Mouse (Mus musculus): Measurements from ENCODE around the gene Gpr162.

Gpr162 gene

DNA sequence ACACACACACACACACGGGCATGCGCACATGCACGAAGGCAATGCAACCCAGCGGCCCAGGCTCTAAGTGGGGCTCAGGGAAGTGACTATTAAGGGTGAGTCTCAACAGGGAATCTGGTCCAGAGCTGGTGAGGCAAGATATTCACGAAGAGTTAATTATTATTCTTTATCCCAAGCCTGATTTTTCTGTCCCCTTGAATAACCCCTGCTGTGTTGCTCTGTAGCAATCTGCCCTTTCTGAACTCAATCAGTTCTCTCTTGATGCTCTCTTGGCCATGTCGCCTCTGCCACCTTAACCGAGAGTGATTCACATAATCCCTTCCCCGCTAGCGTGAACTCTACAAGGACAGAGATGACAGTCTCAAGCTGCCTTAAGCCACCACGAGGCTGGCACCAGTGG lies 19.6 kb upstream of the Gpr162 start:
- DNase-seq (ENCODE audit: low spot score in 2 of 2): no peak

GRCm38 (mm10) chr6:124881821-124882220 lies 18.0 kb upstream of the Gpr162 start:
- no peak for DNase-seq (ENCODE audit: low spot score in 2 of 2)

DNA sequence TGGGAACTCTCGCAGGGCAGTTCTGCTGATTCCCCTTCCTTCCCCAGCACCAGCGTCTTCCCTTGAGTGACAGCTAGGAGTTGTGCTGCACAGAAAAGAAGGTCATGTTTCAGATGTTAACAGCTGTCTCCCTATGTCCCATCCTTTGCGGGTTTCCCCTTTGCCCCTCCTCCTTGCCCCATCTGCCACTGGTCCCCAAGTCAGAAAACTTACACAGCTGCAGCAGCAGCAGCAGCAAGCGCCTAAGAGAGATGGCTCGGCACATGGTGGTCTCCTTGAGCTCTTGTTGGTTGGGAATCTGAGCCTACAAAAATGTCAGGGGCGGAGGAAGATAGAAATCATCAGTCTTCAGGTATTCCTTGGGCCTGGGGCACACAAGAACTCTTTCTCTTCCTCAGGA lies 15.6 kb upstream of the Gpr162 start:
- no peak for DNase-seq (ENCODE audit: low spot score in 2 of 2)

DNA sequence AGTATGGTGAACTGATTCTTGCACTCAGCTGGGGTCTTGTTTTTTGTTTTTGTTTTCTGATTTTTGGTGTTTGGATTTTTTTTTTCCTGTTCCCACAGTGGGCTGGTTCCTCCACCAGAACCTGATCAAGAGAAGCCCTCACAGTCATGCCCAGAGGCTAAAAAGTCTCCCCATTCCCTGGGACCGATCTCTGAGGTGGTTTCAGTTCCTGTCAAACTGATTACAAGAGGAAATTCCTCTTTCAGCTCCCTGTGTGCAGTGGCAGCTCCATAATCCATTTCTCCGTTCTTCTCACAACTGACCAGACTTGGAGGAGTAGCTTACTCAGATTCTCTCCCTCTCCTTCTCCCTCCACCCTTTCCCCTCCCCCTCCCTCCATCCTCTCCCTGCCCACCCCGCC lies 10.6 kb upstream of the Gpr162 start:
- DNase-seq (ENCODE audit: low spot score in 2 of 2): no peak

DNA sequence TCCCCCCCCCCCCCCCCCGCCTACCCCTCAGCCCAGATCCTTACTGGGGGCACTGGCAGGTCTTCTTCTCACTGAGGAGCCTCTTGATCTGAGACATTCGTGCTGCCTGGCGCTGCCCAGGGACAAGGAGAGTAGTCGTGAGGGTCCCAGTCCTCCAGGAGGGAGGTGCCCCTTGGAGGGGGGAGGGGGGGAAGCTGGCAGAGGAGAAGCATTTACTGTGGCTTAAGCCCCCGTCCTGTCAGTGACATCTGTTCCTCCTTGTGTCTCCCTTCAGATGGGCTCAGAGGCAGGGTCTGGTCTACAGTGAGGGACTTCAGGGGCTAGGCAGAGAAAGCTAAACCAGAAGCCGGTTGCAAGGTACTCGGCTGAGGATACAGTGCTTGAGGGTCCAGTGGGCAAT lies 2.8 kb upstream of the Gpr162 start:
- DNase-seq (ENCODE audit: low spot score in 2 of 2): no peak

DNA sequence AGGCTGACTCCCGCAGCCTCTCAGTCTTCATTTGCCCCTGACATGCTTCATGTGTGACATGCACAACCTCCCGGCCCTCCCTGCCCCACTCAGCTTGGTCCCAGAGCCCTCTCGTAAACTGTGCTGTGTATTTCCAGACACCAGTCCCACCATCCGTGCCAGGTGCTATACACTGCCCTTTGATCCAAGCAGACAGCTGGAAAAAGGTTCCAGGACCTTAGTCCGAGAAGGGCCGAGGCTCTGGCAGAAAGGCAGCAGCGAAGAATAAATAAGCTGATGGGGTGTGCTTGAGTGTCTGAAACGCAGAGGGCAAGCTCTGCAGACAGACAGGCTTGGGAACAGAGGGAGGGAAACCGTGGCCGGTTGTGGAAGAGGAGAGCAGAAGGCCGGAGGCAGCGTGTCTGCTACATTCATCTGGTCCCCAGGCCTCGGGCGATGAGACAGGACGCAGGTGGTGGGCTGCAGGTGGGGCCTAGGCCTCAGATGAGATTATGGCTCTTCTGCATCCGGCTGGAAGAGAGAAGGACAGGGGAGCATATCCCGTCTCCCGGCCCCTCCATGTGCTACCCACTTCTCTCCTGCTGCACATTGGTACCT lies 2.1 kb upstream of the Gpr162 start:
- DNase-seq (ENCODE audit: low spot score in 2 of 2): no peak

GRCm38 (mm10) chr6:124863125-124863657 lies 592 bp downstream of the Gpr162 start:
- no peak for DNase-seq (ENCODE audit: low spot score in 2 of 2)

DNA sequence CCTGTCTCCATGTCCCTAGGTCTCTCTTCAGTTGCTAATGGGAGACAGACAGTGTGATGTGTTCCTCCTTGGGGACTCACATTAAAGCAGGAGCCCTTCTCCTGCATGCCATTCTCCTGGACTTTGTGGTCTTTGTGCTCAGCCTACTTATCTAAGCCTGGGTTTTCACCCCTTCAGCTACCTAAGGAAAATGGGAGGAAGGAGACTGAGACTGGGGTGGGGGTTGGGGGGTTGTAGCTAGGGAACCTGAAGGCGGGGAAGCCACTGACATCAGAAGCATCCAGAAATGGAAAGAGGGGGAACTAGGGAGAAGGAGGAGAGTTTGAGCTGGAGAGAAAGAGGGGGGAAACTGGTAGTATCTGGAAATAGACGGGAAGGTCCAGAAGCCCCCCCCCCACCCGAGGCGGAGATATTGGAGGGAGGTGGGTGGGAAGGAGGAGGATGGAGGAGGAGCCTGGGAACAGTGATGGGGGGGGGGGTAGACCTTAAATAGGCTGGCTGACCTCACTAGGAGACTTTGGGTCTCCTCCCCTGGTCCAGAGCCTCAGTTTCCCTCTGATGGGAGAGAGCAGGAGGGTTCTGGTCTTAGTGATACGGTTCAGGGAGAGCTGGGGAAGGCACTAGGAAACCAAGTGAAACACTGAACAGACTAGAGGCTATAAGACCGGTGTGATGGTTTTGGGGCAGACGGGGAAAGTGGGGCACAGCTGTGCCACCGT lies 1.2 kb downstream of the Gpr162 start:
- no peak for DNase-seq (ENCODE audit: low spot score in 2 of 2)

- no peak for DNase-seq (ENCODE audit: low spot score in 2 of 2)
Observed at GRCm38 (mm10) chr6:124861802-124862201, 2.0 kb downstream of the Gpr162 start.

DNA sequence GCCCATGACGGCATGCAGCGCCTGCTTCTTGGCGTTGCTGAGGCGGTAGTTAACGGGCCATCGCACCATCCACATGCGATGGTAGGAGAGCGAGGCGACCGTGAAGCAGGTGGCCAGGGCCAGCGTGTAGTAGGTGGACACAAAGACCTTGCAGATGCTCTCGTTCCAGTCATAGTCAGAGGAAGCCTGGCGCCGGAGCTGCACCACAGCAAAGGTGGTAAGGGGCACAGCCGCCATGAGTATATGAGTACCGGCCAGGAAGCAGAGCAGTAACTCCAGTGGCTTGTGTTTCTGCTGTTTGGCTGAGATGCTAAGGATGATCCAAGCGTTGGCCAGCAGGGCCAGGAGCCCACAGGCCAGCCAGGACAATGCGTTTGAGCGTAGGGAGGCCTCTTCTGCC lies 2.5 kb downstream of the Gpr162 start:
- DNase-seq (ENCODE audit: low spot score in 2 of 2): no peak

- no peak for DNase-seq (ENCODE audit: low spot score in 2 of 2)
Observed at GRCm38 (mm10) chr6:124860511-124860910, 3.3 kb downstream of the Gpr162 start.

DNA sequence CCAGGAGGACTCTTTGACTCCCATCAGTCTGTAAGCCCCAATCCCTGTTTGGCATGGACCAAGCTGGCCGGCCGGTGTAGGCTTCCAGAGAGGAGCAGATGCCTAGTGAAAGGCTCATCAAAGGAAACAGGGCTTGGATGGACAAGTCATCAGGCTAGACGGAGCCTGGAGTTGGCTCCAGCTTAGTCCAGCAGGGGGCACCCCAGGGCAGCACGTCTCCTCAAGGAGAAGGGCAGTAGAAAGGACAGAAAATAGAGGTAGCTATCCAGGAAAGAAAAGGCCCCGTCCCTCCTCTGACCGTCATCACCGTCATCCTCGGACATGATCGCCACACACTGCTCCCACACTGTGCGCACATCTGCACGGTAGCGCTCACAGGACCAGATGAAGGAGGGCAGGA lies 4.1 kb downstream of the Gpr162 start:
- DNase-seq (ENCODE audit: low spot score in 2 of 2): peak; percentile 63 to 83

DNA sequence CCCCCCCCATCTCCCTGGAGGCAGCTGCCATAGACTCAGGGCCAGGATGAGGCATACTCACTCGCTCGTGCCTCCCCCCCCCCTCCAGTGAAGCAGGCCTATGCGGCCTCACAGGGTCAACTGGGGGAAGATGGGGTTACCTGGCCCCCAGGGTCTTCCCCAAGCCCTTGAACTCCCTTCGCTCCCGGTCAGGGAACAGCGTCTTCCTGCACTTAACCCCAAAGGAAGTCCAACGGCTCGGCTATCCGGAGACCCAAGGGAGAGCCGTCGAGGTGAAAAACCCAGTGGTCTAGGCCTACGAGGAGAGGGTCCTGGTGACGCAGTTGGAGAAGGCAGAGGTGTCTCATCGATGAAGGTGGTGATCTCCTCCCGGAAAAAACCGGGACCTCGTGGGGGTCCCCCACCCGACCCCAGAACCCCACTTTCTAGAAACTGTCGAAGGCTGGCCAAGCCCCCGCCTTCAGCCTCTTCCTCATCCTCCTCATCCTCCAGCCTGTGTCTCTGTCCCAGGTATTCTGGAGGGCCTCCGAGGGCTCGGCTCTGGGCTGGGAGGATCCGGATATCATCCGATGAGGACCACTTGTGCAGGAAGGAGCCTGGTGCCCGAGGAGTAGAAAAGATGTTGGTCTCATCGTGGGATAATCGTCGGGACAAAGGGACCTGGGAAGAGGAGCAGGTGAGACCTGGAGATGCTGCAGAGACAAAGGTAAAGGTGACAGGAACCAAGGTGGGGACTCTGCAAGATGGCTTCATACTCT lies 5.0 kb downstream of the Gpr162 start:
- no peak for DNase-seq (ENCODE audit: low spot score in 2 of 2)

DNA sequence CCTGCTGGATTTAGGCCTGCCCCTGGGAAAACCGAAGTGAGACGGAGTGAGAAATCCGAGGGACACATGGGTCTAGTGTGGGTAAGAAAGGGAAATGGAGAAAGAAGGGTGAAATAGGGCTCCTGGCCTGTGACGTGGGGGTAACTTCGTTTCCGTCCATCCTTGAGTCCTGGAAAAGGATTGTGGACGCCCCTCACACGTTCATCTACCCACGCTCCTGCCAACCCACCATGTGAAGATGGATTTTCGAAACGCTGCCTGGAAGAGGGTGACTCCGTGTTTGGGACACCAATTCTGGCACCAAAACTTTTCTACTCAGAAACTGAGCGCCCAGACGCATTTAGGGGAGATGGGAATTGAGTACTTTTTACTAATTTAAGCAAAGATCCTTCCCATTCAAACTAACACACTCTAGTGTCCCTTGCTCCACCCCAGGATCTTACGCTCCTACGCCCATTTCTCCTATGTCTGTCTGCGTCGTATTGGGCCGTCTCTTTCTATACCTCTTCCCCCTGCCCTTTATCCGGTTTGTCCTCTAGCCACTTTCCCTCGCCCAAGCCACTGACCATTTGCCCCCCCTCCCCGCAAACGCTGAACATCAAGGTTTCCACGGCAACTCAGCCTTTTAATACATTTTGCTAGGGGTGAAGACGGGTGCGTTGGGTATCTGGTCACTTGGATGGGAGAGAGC lies 5.8 kb downstream of the Gpr162 start:
- no peak for DNase-seq (ENCODE audit: low spot score in 2 of 2)

GRCm38 (mm10) chr6:124856916-124857839 lies 6.6 kb downstream of the Gpr162 start, which contains the start of gene P3h3:
P3h3 (minus strand) TSS chr6:124857752.
- peak; percentile 41 to 66 for DNase-seq (ENCODE audit: low spot score in 2 of 2)

- DNase-seq (ENCODE audit: low spot score in 2 of 2): no peak
Observed at GRCm38 (mm10) chr6:124856321-124856720, 7.5 kb downstream of the Gpr162 start.

DNA sequence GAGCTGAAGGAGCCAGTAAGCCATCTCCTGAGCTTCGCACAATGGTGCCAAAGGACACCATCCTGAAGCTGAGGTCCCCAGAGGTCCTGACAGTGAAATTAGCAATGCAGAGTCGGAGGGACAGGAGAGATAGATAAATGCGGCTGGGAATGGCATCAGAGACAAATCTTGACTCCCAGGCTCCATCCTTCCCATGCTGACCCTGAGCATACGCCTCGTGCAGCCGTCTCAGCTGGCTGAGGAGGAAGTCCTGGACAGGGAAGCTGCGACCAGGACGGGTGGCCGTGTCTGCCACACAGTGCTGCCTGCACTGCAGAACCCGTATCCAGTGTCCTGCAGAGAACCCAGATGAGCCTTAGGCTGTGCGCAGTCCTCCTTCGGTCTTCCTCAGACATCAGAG lies 9.1 kb downstream of the Gpr162 start:
- DNase-seq (ENCODE audit: low spot score in 2 of 2): no peak

GRCm38 (mm10) chr6:124850535-124850934 lies 13.2 kb downstream of the Gpr162 start:
- no peak for DNase-seq (ENCODE audit: low spot score in 2 of 2)

- DNase-seq (ENCODE audit: low spot score in 2 of 2): peak; percentile 71 to 90
Observed at GRCm38 (mm10) chr6:124847305-124847704, 16.5 kb downstream of the Gpr162 start.

GRCm38 (mm10) chr6:124840241-124841167 lies 23.3 kb downstream of the Gpr162 start, which contains the start of gene Gnb3:
Gnb3 (minus strand) TSS chr6:124840275.
- DNase-seq (ENCODE audit: low spot score in 2 of 2): no peak
